Mouse (Mus musculus) liver, embryonic 16.5 days (tissue): Measurements from ENCODE around the gene Cox19. TPM values are rescaled to one million over a fixed set of nuclear protein-coding genes. Genes with fewer than 3 reads are reported as not detected.
"Not testable (repeated sequence)": the region's sequence is repeated elsewhere in the genome, so short reads cannot be mapped to it uniquely, and the experiment has no call there.

ENCODE experiments used
- ATAC-seq: fragments of 200-750 bp; cut with Nextera tagmentation; 2 replicates; pipeline ENCODE4 v1.8.0; 2017; ENCODE audit warnings: low read depth, mild to moderate bottlenecking, moderate number of reproducible peaks, moderate library complexity
- H3K27ac ChIP-seq: fragments of 300-500 bp; sonication (generic); 2 replicates; pipeline ENCODE4 v1.5.1; 2014; ENCODE audit warnings: mild to moderate bottlenecking, low read length
- H3K27me3 ChIP-seq: fragments of 300-500 bp; sonication (generic); 2 replicates; pipeline ENCODE4 v1.6.1; 2014; ENCODE audit warnings: low read depth, low read length, mixed read lengths; ENCODE audit not compliant: control insufficient read depth, insufficient read depth
- H3K36me3 ChIP-seq: fragments of 300-500 bp; sonication (generic); 2 replicates; pipeline ENCODE4 v1.6.1; 2014; ENCODE audit warnings: mild to moderate bottlenecking; ENCODE audit not compliant: control insufficient read depth, insufficient read depth
- H3K4me1 ChIP-seq: fragments of 300-500 bp; sonication (generic); 2 replicates; pipeline ENCODE4 v1.6.1; 2014; ENCODE audit warnings: low read depth, low read length, mixed read lengths; ENCODE audit not compliant: control insufficient read depth
- H3K4me2 ChIP-seq: fragments of 300-500 bp; sonication (generic); 2 replicates; pipeline ENCODE4 v1.6.1; 2014; ENCODE audit warnings: low read depth, low read length, mixed read lengths
- H3K4me3 ChIP-seq: fragments of 300-500 bp; sonication (generic); 2 replicates; pipeline ENCODE4 v1.5.1; 2014; ENCODE audit warnings: low read depth, mild to moderate bottlenecking, low read length
- H3K9ac ChIP-seq: fragments of 300-500 bp; sonication (generic); 2 replicates; pipeline ENCODE4 v1.6.1; 2014; ENCODE audit warnings: low read depth, low read length
- H3K9me3 ChIP-seq: fragments of 300-500 bp; sonication (generic); replicated peaks from 2 replicates; pipeline ENCODE4 v1.6.1; 2016; ENCODE audit warnings: low read length; ENCODE audit not compliant: control insufficient read depth
- WGBS: fragments of 180-500 bp; shearing (Covaris S2); extraction: QIAGEN DNeasy Blood & Tissue Kit; methylation state at CpG from one replicate; pipeline ENCODE4 v1.1.7; 2014; ENCODE audit not compliant: insufficient replicate concordance; 5-methylcytosine and 5-hydroxymethylcytosine counted together
- polyA plus RNA-seq: library from polyadenylated mRNA; unstranded; fragments of >200 nt; fragmentation: Nextera tagmentation; extraction: Ambion mirVana; gene quantifications from 2 replicates; pipeline ENCODE4 v1.2.1, GENCODE M21; 2015

Cox19 gene
- polyA plus RNA-seq, 1 experiment from 2014 or later, result 42.2 TPM

DNA sequence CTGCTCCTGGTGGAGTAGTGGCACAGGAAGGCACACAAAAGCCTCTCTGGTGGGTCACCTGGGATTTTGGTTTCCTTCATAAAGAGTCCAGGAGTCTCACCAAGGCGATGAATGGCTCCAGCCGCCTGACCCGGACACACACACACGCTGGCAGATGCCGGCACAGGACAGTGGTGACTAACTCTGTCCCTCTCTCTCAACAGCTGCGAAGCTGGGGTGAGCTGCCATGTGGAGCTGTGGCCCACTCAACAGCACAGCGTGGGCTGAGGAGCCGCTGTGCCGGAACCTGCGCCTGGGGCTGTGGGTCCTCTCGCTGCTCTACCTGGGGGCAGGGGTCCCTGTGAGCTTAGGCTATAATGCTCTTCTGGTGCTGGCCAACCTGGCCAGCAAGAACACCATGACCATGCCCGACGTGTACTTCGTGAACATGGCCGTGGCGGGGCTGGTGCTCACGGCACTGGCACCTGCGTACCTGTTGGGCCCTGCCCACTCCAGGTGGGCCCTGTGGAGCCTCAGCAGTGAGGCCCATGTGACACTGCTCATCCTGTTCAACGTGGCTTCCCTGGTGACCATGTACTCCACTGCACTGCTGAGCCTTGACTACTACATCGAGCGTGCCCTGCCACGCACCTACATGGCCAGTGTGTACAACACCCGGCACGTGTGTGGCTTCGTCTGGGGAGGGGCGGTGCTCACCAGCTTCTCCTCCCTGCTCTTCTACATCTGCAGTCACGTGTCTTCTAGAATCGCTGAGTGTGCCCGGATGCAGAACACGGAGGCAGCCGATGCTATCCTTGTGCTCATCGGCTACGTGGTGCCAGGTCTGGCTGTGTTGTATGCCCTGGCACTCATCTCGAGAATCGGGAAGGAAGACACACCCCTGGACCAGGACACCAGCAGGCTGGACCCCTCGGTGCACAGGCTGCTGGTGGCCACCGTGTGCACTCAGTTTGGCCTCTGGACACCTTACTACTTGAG lies 41.3 kb upstream of the Cox19 start:
- Histone ChIP-seq H3K9me3 (no peaks in the 10 kb centered on the region), H3K4me2 (peak overlapping the region; percentile 76; the same call in 1 of the 2 replicates), H3K27me3 (no peaks in the 10 kb centered on the region), H3K36me3 (peaks cover 40% of the 10 kb centered on the region), H3K9ac (no peak overlapping the region; the same call in 1 of the 2 replicates), H3K4me3 (no peak overlapping the region), H3K27ac (no peak overlapping the region), H3K4me1 (peaks cover 73% of the 10 kb centered on the region)
- no peak for ATAC-seq
- 89% methylated on average over 37 of the region's 37 CpGs for WGBS

DNA sequence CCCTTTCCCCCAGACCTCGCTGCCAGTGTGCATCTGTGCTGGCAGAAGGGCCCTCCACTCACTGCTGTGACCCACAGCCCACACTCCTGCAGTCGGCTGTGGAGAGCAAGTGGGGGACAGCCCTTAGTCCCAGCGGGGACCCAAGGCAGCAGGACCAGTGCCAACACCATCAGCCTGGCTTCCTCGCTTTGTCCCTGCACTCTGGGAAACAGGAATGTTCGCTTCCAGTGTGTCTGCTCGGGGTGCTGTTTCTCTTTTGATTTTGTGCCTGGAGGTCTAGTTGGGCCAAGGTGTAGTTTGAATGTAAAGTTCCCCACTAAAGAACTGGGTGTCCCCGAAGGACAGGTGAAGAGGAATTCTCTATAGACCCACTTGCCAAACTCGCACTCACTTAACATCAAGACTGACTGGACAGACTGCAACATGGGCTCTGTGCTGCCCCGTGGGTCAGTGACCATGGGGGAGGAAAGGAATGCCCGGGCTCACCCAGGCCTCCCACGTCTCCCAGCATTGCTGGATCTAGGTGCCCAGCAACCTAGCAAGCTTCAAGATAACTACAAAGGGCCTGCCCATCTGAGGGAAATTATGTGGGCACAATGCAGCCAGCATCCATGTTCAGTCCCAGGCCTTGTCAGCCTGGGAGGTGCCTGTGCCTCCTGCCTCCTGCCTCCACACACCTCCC lies 40.2 kb upstream of the Cox19 start:
- H3K4me3 ChIP-seq, result peak overlapping the region; percentile 78
- no peaks in the 10 kb centered on the region for H3K27me3 ChIP-seq
- peak overlapping the region; percentile 80 for H3K9ac ChIP-seq
- 77% methylated on average over 11 of the region's 11 CpGs for WGBS
- H3K27ac ChIP-seq, result peak overlapping the region; percentile 45
- H3K4me1 ChIP-seq, result peaks cover 78% of the 10 kb centered on the region
- peak overlapping the region; percentile 76 for H3K4me2 ChIP-seq
- no peak for ATAC-seq
- H3K36me3 ChIP-seq, result peaks cover 40% of the 10 kb centered on the region
- H3K9me3 ChIP-seq, result no peaks in the 10 kb centered on the region

DNA sequence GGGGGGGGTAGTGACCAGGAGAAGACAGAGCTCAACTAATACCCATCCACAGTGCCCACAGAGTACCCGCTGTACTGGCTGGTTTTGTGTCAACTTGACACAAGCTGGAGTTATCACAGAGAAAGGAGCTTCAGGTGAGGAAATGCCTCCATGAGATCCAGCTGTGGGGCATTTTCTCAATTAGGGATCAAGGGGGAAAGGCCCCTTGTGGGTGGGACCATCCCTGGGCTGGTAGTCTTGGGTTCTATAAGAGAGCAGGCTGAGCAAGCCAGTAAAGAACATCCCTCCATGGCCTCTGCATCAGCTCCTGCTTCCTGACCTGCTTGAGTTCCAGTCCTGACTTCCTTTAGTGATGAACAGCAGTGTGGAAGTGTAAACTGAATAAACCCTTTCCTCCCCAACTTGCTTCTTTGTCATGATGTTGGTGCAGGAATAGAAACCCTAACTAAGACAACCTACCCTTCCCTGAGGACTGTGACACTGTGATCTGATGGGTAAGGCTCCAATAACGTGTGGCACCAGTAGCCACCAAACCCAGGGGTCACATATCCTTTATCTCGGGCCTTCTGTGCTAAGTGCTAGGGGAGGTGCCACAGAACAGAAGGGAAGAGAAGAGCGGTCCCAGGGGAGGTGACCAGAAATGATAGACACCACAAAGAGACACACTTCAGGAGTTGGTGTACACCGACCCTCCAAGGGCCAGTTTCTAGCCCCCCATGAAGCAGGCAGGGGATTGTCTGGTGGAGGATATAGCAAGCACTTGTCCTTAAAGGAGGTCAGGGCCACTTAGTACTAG lies 39.3 kb upstream of the Cox19 start:
- Histone ChIP-seq H3K9ac (peak overlapping the region; percentile 96), H3K27ac (peak overlapping the region; percentile 100), H3K4me3 (peak overlapping the region; percentile 78), H3K36me3 (peaks cover 44% of the 10 kb centered on the region), H3K4me2 (peak overlapping the region; percentile 80), H3K4me1 (peaks cover 87% of the 10 kb centered on the region)
- H3K9me3 ChIP-seq, H3K27me3 ChIP-seq: not testable (repeated sequence)
- ATAC-seq, result peak; percentile 19
- 30% methylated on average over 5 of the region's 5 CpGs for WGBS

DNA sequence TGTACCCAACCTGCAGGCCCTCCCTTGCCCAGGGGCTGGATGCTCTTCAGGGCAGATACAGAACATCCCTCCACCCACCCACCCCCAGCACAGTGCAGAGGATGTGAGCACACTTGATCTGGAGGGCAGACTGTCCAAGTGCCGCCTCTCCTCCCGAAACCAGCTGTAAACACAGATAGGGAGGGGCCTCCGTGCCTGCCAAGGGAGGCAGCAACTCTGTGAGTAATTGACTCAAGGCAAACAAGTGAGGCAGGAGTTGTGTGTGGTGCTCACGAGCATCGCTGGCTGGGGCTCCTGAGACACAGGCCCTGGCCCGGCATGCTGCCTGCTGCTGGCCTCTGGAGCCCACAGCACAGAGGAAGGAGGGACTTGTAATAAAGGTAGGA lies 38.5 kb upstream of the Cox19 start:
- Histone ChIP-seq H3K4me3 (peak overlapping the region; percentile 78), H3K27ac (peak overlapping the region; percentile 100), H3K4me2 (peak overlapping the region; percentile 80), H3K27me3 (no peaks in the 10 kb centered on the region), H3K9ac (peak overlapping the region; percentile 96), H3K4me1 (peaks cover 87% of the 10 kb centered on the region), H3K36me3 (peaks cover 41% of the 10 kb centered on the region), H3K9me3 (no peaks in the 10 kb centered on the region)
- WGBS, result 3% methylated on average over 6 of the region's 6 CpGs
- peak; percentile 86 for ATAC-seq

DNA sequence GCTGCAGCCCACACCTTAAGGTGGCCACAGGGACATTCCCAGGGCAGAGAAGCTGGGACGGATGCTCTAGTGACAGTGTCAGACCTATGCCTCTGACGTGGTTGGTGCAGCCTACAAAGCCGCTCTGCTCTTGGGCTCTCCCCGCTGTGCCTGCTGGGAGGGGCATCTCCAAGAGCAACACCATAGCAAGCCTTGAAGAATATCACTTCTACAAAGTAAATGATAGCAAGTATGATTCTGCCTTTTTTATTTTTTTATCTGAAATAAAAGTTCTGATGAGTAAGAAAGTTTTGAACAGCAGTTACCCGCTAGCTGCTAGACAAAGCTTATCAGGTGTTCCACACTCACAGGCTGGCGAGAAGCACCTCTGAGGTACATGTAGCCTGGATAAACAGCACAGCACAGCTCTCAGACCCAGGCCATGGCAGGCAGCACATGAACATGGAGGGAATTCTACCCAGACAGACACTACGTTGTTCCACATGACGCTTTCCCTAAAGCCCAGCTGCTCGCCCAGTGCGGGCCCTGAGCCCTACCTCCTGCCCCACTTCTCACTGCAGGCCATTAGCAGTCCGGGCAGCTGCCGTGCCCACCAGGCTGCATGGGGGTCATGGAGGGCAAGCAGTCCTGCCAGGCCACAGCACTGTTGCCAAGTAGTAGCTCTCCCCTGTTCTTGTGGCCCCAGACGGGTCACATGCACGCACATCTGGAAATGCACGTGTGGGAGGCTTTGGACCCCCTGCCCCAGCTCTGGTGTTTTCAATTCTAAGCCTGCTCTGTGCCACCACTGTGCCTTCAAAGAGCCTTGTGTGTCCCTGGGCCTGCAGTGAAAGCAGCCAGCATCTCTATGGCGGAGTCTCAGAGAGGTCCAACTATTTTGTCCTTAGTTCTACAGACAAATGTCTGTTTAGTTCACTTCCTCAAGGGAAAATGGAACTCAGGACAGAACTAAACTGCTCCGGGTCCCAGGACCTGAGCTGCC lies 37.8 kb upstream of the Cox19 start:
- Histone ChIP-seq H3K4me3 (peak overlapping the region; percentile 78), H3K36me3 (peaks cover 35% of the 10 kb centered on the region), H3K27me3 (no peaks in the 10 kb centered on the region), H3K27ac (peak overlapping the region; percentile 100), H3K4me2 (peak overlapping the region; percentile 80), H3K9ac (peak overlapping the region; percentile 96), H3K9me3 (no peaks in the 10 kb centered on the region), H3K4me1 (peaks cover 87% of the 10 kb centered on the region)
- peak; percentile 76 for ATAC-seq
- WGBS, result 34% methylated on average over 17 of the region's 17 CpGs

DNA sequence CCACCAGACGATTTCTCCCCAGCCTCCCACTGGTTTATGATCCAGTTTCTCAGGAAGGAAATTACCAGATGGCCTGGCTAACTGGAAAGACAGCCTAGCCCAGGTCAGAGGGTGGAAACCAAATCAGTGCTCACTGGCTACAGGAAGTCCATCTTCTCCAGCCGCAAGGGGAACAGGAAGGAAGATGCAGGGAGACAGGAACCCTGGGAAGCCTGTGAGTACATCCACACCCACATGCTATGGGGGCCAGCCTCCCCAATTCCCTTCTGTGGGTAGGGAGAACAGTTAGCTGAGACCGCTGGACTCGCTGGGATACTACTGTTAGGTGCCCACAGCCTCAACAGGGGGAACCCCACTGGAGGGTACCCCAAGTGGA lies 37.0 kb upstream of the Cox19 start:
- Histone ChIP-seq H3K36me3 (peaks cover 27% of the 10 kb centered on the region), H3K4me2 (peak overlapping the region; percentile 80), H3K27me3 (no peaks in the 10 kb centered on the region), H3K9ac (peak overlapping the region; percentile 96), H3K4me3 (peak overlapping the region; percentile 78), H3K4me1 (peaks cover 87% of the 10 kb centered on the region), H3K9me3 (no peaks in the 10 kb centered on the region), H3K27ac (peak overlapping the region; percentile 100)
- 48% methylated on average over 4 of the region's 4 CpGs for WGBS
- no peak for ATAC-seq

DNA sequence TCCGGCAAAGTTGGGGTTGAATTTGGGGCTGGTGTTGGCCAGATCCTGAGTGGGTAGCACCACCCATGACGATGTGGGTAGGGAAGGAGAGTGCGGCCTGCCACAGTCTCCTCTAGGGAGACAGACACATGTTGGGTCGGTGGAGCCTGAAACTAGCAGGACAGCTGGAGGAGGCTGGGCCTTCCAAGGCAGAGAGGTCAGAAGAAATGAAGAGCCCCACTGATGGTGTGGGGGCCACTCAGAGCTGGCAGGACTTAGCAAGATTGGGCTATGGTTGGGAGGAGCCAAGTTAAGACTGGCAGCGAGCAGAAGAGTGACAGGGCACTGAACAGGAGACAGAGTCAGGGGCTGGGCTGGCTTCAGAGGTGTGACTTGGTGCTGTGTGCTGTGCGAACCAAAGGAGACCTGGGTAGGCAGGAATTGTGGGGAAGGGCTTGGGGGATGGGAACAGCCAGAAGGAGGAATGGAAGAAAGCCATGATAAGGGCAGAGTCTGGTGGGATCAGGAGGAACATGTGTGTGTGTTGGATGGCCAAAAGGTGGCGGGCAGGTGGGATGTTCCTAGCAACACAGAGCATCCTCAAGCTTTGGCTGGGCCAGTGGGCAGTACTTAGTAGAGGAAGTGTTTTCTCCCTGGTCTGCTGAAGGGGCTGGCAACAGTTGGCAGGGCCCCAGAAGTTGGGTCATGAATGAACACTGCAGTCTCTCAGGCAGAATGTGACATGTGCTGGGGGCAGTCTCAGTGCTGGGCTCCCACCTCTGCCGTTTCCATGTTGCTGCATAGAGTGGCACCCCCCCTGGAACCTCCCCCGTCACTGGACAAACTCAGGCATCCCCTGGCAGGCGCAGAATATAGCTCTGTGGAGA lies 36.3 kb upstream of the Cox19 start:
- ATAC-seq, result no peak
- peak overlapping the region; percentile 80 for H3K4me2 ChIP-seq
- peaks cover 87% of the 10 kb centered on the region for H3K4me1 ChIP-seq
- 68% methylated on average over 10 of the region's 10 CpGs for WGBS
- H3K9me3 ChIP-seq, result no peaks in the 10 kb centered on the region
- peak overlapping the region; percentile 78 for H3K4me3 ChIP-seq
- peak overlapping the region; percentile 96 for H3K9ac ChIP-seq
- peaks cover 20% of the 10 kb centered on the region for H3K36me3 ChIP-seq
- H3K27ac ChIP-seq, result peak overlapping the region; percentile 100
- no peaks in the 10 kb centered on the region for H3K27me3 ChIP-seq
